Mouse (Mus musculus): ENCODE results near the gene Gm20547. TPM values are rescaled to one million over a fixed set of nuclear protein-coding genes. Genes with fewer than 3 reads are reported as not detected.
"Not testable (repeated sequence)": the region's sequence is repeated elsewhere in the genome, so short reads cannot be mapped to it uniquely, and the experiment has no call there.

The Gm20547 gene
- total RNA-seq, 1 experiment = 0.31 TPM

DNA sequence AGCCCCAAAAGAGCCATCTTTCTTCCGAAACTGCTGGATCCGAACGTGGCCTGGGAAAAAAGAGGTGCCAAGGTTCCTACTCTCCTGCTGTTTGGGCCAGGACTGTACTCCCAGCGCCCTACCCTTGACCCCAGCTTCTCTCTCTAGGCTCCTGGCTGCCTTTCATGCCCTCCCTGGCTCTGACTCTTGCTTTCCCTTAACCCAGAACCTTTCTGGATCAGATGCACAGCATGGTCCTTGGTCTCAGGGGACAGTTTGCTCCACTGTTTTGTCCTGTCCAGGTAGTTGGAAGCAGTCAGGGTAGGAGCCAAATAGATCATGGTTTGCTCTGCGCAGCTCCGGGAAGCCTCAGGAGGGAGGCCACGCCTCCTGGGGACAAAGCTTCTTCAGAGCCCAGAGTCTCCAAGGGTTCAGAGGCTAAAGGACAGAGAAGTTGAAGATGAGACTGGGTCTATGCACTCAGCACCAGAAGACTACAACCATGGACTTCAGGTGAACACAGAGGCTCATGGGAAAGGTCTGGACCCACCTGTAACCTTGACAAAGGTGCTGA, 66.9 kb downstream of the Gm20547 start:
- Histone ChIP-seq H3K27ac (ENCODE audit: insufficient read depth, low read depth, low read length, poor library complexity, severe bottlenecking) (no peak overlapping the region), H3K9me3 (ENCODE audit: control insufficient read depth, insufficient read depth, low read depth, low read length) (no peaks in the 10 kb centered on the region)
- in situ Hi-C loops (cut with MboI; ENCODE audit: low sequenced_read_pairs in 2 of 2, unreplicated experiment in 2 of 2) = no loop called here

GRCm38 (mm10) chr17:34813747-34814146, 68.1 kb downstream of the Gm20547 start:
- DNase-seq (ENCODE audit: low read depth, low spot score) = peak; percentile 40
- H3K9me3 ChIP-seq (ENCODE audit: control insufficient read depth, insufficient read depth, low read depth, low read length); H3K4me3 ChIP-seq (ENCODE audit: insufficient read depth in 1 of 2, low read depth in 1 of 2, low read length in 2 of 2, poor library complexity in 1 of 2, severe bottlenecking in 1 of 2); in situ Hi-C loops (cut with MboI; ENCODE audit: low sequenced_read_pairs in 2 of 2, unreplicated experiment in 2 of 2); H3K4me1 ChIP-seq (ENCODE audit: control insufficient read depth in 2 of 2, insufficient read depth in 2 of 2, low read length in 2 of 2, poor library complexity in 1 of 2); H3K36me3 ChIP-seq (ENCODE audit: control insufficient read depth, insufficient read depth, low read length, poor library complexity, severe bottlenecking); H3K9ac ChIP-seq (ENCODE audit: insufficient read depth, low read depth, low read length, poor library complexity, severe bottlenecking); H3K27ac ChIP-seq (ENCODE audit: insufficient read depth, low read depth, low read length, poor library complexity, severe bottlenecking): not testable (repeated sequence)

More for the DNA sequence above, 66.9 kb downstream of the Gm20547 start:
- no peak for DNase-seq (ENCODE audit: low read depth, low spot score)
- H3K9ac ChIP-seq (ENCODE audit: insufficient read depth, low read depth, low read length, poor library complexity, severe bottlenecking) = no peak overlapping the region
- 0 out of 4 replicates have a peak, but pooled peaks cover 0 to 2% of the 10 kb centered on the region in 2 experiments for H3K4me1 ChIP-seq (ENCODE audit: control insufficient read depth in 2 of 2, insufficient read depth in 2 of 2, low read length in 2 of 2, poor library complexity in 1 of 2)
- no peak overlapping the region for H3K4me3 ChIP-seq (ENCODE audit: insufficient read depth in 1 of 2, low read depth in 1 of 2, low read length in 2 of 2, poor library complexity in 1 of 2, severe bottlenecking in 1 of 2)
- no peaks in the 10 kb centered on the region for H3K36me3 ChIP-seq (ENCODE audit: control insufficient read depth, insufficient read depth, low read length, poor library complexity, severe bottlenecking)
- TF ChIP-seq HCFC1 (IDR thresholded peaks at IDR 0.05; ENCODE audit: borderline replicate concordance, insufficient read depth, low read length) = no peak
- TF ChIP-seq CHD2 (IDR thresholded peaks at IDR 0.05; ENCODE audit: low read depth, low read length) = no peak
- TF ChIP-seq MAFK (IDR thresholded peaks at IDR 0.05; ENCODE audit: insufficient read depth, low read depth, low read length) = no peak
- TF ChIP-seq ZC3H11A (IDR thresholded peaks at IDR 0.05; ENCODE audit: borderline replicate concordance, low read depth, low read length) = no peak
- no peak for TF ChIP-seq ZNF384 (IDR thresholded peaks at IDR 0.05; ENCODE audit: low read depth, low read length)

DNA sequence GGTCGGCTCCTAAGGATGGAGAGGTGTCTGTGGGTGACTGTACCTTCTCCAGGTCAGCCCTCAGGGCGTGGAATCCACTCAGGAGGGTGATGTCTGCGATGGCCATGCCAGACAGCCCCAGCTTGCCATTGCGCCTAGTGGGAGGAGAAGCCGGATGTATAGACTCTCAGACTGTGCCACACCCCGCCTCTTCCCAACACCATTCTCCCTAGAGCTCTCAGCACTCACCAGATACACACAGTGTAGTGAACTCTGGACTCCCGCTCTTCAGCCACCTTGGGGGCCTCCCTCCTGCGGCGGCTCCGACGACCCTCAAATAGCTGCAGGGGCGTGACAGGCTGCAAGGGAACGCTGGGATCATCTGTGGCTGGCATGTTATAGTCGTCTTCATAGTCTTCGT, 70.6 kb downstream of the Gm20547 start:
- H3K9me3 ChIP-seq (ENCODE audit: control insufficient read depth, insufficient read depth, low read depth, low read length) = no peaks in the 10 kb centered on the region
- no peak overlapping the region for H3K4me3 ChIP-seq (ENCODE audit: insufficient read depth in 1 of 2, low read depth in 1 of 2, low read length in 2 of 2, poor library complexity in 1 of 2, severe bottlenecking in 1 of 2)
- no peak overlapping the region for H3K27ac ChIP-seq (ENCODE audit: insufficient read depth, low read depth, low read length, poor library complexity, severe bottlenecking)
- DNase-seq (ENCODE audit: low read depth, low spot score) = no peak
- H3K9ac ChIP-seq (ENCODE audit: insufficient read depth, low read depth, low read length, poor library complexity, severe bottlenecking) = no peak overlapping the region
- in situ Hi-C loops (cut with MboI; ENCODE audit: low sequenced_read_pairs in 2 of 2, unreplicated experiment in 2 of 2) = no loop called here
- 0 out of 4 replicates have a peak, but pooled peaks cover 0 to 2% of the 10 kb centered on the region in 2 experiments for H3K4me1 ChIP-seq (ENCODE audit: control insufficient read depth in 2 of 2, insufficient read depth in 2 of 2, low read length in 2 of 2, poor library complexity in 1 of 2)
- H3K36me3 ChIP-seq (ENCODE audit: control insufficient read depth, insufficient read depth, low read length, poor library complexity, severe bottlenecking) = no peaks in the 10 kb centered on the region
- no peak for TF ChIP-seq HCFC1 (IDR thresholded peaks at IDR 0.05; ENCODE audit: borderline replicate concordance, insufficient read depth, low read length)
- TF ChIP-seq ZC3H11A (IDR thresholded peaks at IDR 0.05; ENCODE audit: borderline replicate concordance, low read depth, low read length) = no peak
- TF ChIP-seq CHD2 (IDR thresholded peaks at IDR 0.05; ENCODE audit: low read depth, low read length) = no peak
- no peak for TF ChIP-seq MAFK (IDR thresholded peaks at IDR 0.05; ENCODE audit: insufficient read depth, low read depth, low read length)
- TF ChIP-seq ZNF384 (IDR thresholded peaks at IDR 0.05; ENCODE audit: low read depth, low read length) = no peak

DNA sequence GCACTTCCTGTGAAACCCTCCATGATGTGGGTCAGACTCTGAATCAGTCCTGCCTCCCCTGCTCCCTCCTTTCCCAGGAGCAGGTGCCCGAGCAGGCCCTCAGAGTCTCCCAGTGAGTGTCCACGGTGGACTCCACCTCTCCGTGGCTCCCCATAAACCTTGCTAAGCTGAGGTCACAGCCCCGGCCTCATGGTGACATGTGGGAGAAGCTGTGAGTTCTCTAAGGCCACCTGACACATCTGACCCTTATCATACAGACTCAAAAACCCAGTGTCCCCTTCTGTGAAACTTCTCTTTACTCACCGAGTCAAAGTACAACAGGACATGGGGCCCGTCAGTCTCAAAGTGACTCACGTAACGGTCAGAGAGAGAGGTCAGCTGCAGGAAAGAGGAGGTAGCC, 71.0 kb downstream of the Gm20547 start:
- H3K27ac ChIP-seq (ENCODE audit: insufficient read depth, low read depth, low read length, poor library complexity, severe bottlenecking); H3K36me3 ChIP-seq (ENCODE audit: control insufficient read depth, insufficient read depth, low read length, poor library complexity, severe bottlenecking); H3K9ac ChIP-seq (ENCODE audit: insufficient read depth, low read depth, low read length, poor library complexity, severe bottlenecking); H3K4me1 ChIP-seq (ENCODE audit: control insufficient read depth in 2 of 2, insufficient read depth in 2 of 2, low read length in 2 of 2, poor library complexity in 1 of 2); in situ Hi-C loops (cut with MboI; ENCODE audit: low sequenced_read_pairs in 2 of 2, unreplicated experiment in 2 of 2); H3K4me3 ChIP-seq (ENCODE audit: insufficient read depth in 1 of 2, low read depth in 1 of 2, low read length in 2 of 2, poor library complexity in 1 of 2, severe bottlenecking in 1 of 2); H3K9me3 ChIP-seq (ENCODE audit: control insufficient read depth, insufficient read depth, low read depth, low read length); DNase-seq (ENCODE audit: low read depth, low spot score): not testable (repeated sequence)

DNA sequence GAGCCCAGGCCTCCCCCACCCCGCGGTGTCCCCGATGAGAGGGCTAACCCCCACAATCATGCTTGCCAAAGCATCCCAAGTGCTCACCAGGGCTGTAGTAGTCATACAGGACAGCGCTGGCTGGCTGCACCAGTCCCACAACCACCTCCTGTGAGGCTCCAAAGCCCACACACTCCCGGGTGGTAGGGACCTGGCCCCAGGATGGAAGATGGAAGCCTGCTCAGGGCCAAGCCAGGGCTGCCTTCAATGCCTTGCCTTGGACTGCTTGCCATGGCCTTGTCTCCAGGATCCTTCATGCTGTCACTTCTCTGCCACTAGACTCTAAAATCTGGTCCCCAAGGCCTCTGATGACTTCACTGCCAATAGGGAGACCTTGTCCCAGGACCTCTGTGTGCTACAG, 71.4 kb downstream of the Gm20547 start:
- H3K9ac ChIP-seq (ENCODE audit: insufficient read depth, low read depth, low read length, poor library complexity, severe bottlenecking); H3K4me3 ChIP-seq (ENCODE audit: insufficient read depth in 1 of 2, low read depth in 1 of 2, low read length in 2 of 2, poor library complexity in 1 of 2, severe bottlenecking in 1 of 2); H3K27ac ChIP-seq (ENCODE audit: insufficient read depth, low read depth, low read length, poor library complexity, severe bottlenecking); H3K36me3 ChIP-seq (ENCODE audit: control insufficient read depth, insufficient read depth, low read length, poor library complexity, severe bottlenecking); H3K4me1 ChIP-seq (ENCODE audit: control insufficient read depth in 2 of 2, insufficient read depth in 2 of 2, low read length in 2 of 2, poor library complexity in 1 of 2); H3K9me3 ChIP-seq (ENCODE audit: control insufficient read depth, insufficient read depth, low read depth, low read length); DNase-seq (ENCODE audit: low read depth, low spot score); in situ Hi-C loops (cut with MboI; ENCODE audit: low sequenced_read_pairs in 2 of 2, unreplicated experiment in 2 of 2): not testable (repeated sequence)
